Mouse (Mus musculus) left cerebral cortex, postnatal 36 days (tissue): ENCODE measurements around the gene Sarm1. TPM values are rescaled to one million over a fixed set of nuclear protein-coding genes. Genes with fewer than 3 reads are reported as not detected.

Experiments
- DNase-seq, 2 experiments: peaks; one replicate each; pipeline ENCODE4 v3.0.0; 2021 to 2022; ENCODE audit warnings: low spot score in 2 of 2, mixed read lengths in 1 of 2
- intact Hi-C: fragments of 180-260 bp; cut with DNase I; formaldehyde crosslinking; loops from one replicate; pipeline ENCODE4 v1.15.1; 2025
- total RNA-seq, 2 experiments: library from RNA; stranded (reverse); gene quantifications; 2 replicates each; pipeline ENCODE4 v1.2.3; 2021

Sarm1 gene
- total RNA-seq, 2 experiments from 2014 or later, result 33.7 to 34.1 TPM

GRCm38 (mm10) chr11:78430195-78430878, 67.2 kb downstream of the Sarm1 start:
- DNase-seq, result no peak
- intact Hi-C loops, result no loop called here

GRCm38 (mm10) chr11:78428309-78428708, 69.2 kb downstream of the Sarm1 start:
- DNase-seq, result no peak
- intact Hi-C loops, result no loop called here

GRCm38 (mm10) chr11:78427655-78428054, 69.9 kb downstream of the Sarm1 start:
- intact Hi-C loops, result no loop called here

GRCm38 (mm10) chr11:78425572-78425971, 72.0 kb downstream of the Sarm1 start:
- no peak for DNase-seq
- intact Hi-C loops, result no loop called here

More at GRCm38 (mm10) chr11:78427655-78428054, 69.9 kb downstream of the Sarm1 start:
- no peak for DNase-seq

GRCm38 (mm10) chr11:78424352-78424751, 73.2 kb downstream of the Sarm1 start:
- DNase-seq, result peak; percentile 13 to 14
- intact Hi-C loops, result no loop called here

Other genes with a start within 250 kb of the Sarm1 start
- gene 2610507B11Rik, start 236.0 kb downstream of the Sarm1 start, total RNA-seq, result 100 to 1,000 TPM; 177 TPM
- 10 to 100 TPM; 11.3 to 25.5 TPM for gene BC030499, start 206.9 kb downstream of the Sarm1 start, total RNA-seq
- 10 to 100 TPM in 1 of 2 experiments, 1 to 10 TPM in 1; 7.3 to 13.8 TPM for gene Spag5, start 196.2 kb downstream of the Sarm1 start, total RNA-seq
- 100 to 1,000 TPM; 746 to 852 TPM for gene Aldoc, start 174.8 kb downstream of the Sarm1 start, total RNA-seq
- 10 to 100 TPM; 64.4 to 68.5 TPM for gene Pigs, start 169.3 kb downstream of the Sarm1 start, total RNA-seq
- gene Unc119, start 154.3 kb downstream of the Sarm1 start, total RNA-seq, result 10 to 100 TPM; 30.6 to 31.3 TPM
- not detected for gene Foxn1, start 111.2 kb downstream of the Sarm1 start, total RNA-seq
- not detected for gene Slc13a2, start 75.5 kb downstream of the Sarm1 start, total RNA-seq
- gene Slc46a1, start 32.1 kb downstream of the Sarm1 start, total RNA-seq, result 10 to 100 TPM in 1 of 2 experiments, 1 to 10 TPM in 1; 9.4 to 11.7 TPM
- 10 to 100 TPM; 65.9 to 80.3 TPM for gene Vtn, start 1.3 kb upstream of the Sarm1 start, total RNA-seq
- 1 to 10 TPM in 1 of 2 experiments, under 1 TPM in 1; 0.50 to 2.1 TPM for gene Sebox, start 5.7 kb upstream of the Sarm1 start, total RNA-seq
- 10 to 100 TPM; 38.0 to 44.6 TPM for gene Tmem199, start 14.4 kb upstream of the Sarm1 start, total RNA-seq
- gene Poldip2, start 14.4 kb upstream of the Sarm1 start, total RNA-seq, result 100 to 1,000 TPM; 116 to 117 TPM
- gene Tnfaip1, start 38.6 kb upstream of the Sarm1 start, total RNA-seq, result 10 to 100 TPM; 35.6 to 39.2 TPM
- gene Ift20, start 38.6 kb upstream of the Sarm1 start, total RNA-seq, result 10 to 100 TPM; 85.7 to 93.9 TPM
- 10 to 100 TPM; 17.0 to 25.7 TPM for gene Tmem97, start 53.0 kb upstream of the Sarm1 start, total RNA-seq
- gene Nlk, start 199.6 kb upstream of the Sarm1 start, total RNA-seq, result 100 to 1,000 TPM; 105 to 114 TPM